ENCODE assay signal across 8 mouse cellular contexts in the genomic region with DNA sequence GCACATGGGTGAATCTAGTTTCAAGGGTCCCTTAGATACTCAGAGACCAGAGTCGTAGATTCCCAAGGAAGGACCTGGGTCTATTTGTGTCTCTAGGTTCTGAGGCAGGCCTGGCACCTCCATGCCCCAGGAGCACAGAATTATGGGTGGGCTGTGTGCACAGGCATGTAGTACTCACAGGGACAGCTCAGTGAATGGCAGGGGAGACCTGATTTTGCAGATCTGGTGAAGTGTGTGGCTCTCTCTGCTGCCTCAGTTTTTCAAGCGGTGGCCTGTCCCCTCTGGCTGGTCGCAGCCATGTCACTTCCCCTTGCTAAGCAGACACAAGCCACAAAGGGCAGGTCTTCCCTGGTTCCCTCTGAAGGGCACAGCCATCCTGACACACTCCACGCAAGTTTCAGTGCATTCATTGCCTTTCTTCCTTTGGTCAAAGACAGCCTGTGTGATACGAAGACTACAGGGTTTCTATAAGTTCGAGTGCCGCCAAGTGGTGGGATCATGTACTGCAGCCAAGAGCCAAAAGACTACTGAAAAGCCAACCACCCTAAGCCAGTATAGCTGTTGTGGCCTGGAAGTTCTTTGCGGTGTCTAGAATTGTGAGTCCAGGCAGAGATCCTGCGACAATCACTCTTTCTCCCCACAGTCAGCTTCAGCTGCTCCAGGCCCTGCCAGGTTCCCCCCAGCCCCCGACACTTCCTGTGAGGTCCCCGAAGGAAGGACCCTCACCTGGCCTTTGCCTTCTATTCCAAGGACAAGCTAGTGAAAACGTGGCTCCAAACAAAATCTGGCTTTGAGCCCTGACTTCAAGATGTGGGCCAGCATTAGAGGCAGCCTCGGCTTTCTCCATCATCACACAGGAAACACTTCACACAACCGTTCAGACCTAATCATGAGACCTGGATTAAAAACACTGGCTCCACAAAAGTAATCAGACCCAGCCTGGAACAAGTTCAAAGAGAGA. TPM values are rescaled to one million over a fixed set of nuclear protein-coding genes. Genes with fewer than 3 reads are reported as not detected.
DNase-seq lines count a peak whose midpoint lies in the region; ATAC-seq and TF ChIP-seq lines count a peak whose summit lies in the region.

No protein-coding gene starts in this region.

- H3K9me3 ChIP-seq in forebrain, embryonic 13.5 days (replicated peaks): no peaks in the 10 kb centered on the region
- no peaks in the 10 kb centered on the region for H3K9me3 ChIP-seq in hindbrain, embryonic 13.5 days
- H3K9me3 ChIP-seq in midbrain, postnatal 0 days (ENCODE audit: low read length): no peaks in the 10 kb centered on the region

- ATAC-seq in forebrain, embryonic 13.5 days: peak; percentile 77
- ATAC-seq in hindbrain, embryonic 13.5 days (ENCODE audit: low FRiP score): peak; percentile 45
- ATAC-seq in midbrain, postnatal 0 days (ENCODE audit: low FRiP score): peak; percentile 51; the same call in 1 of the 2 replicates

- no peaks in the 10 kb centered on the region for H3K27me3 ChIP-seq in heart, adult 2 months (ENCODE audit: control insufficient read depth, insufficient read depth, low read length)
- H3K27me3 ChIP-seq in forebrain, embryonic 13.5 days: peaks cover 19% of the 10 kb centered on the region
- peaks cover 10% of the 10 kb centered on the region; the same call in 1 of the 2 replicates for H3K27me3 ChIP-seq in hindbrain, embryonic 13.5 days
- H3K27me3 ChIP-seq in midbrain, postnatal 0 days (ENCODE audit: insufficient read depth, low read length): no peaks in the 10 kb centered on the region
- H3K27me3 ChIP-seq in splenic B cell, adult 2 months (ENCODE audit: control insufficient read depth, insufficient read depth, low read length, poor library complexity, severe bottlenecking): no peaks in the 10 kb centered on the region; the same call in 1 of the 2 replicates

- no peak overlapping the region for H3K4me3 ChIP-seq in heart, adult 2 months
- H3K4me3 ChIP-seq in forebrain, embryonic 13.5 days: no peak overlapping the region
- no peak overlapping the region for H3K4me3 ChIP-seq in hindbrain, embryonic 13.5 days
- H3K4me3 ChIP-seq in midbrain, postnatal 0 days (ENCODE audit: low read depth, low read length): no peak overlapping the region

- 33% methylated on average over 14 of the region's 14 CpGs for WGBS in heart, adult 2 months
- 44% methylated on average over 14 of the region's 14 CpGs for WGBS in forebrain, embryonic 13.5 days
- 44% methylated on average over 14 of the region's 14 CpGs for WGBS in hindbrain, embryonic 13.5 days
- 42% methylated on average over 14 of the region's 14 CpGs for whole genome bisulfite sequencing in midbrain, postnatal 0 days

- intact Hi-C loops in heart, adult 2 months (cut with DNase I): loop anchor here (1.0 to 5.0 kb wide), 3 partner anchors 35 to 82 kb away; no protein-coding TSS in a partner anchor
- intact Hi-C loops in heart, postnatal 25 days (cut with DNase I): loop anchor here (1.0 kb wide), 2 partner anchors 55 to 82 kb away; no protein-coding TSS in a partner anchor
- intact Hi-C loops in left cerebral cortex, postnatal 14 days (cut with DNase I): loop anchor here (1.0 to 5.0 kb wide), 2 partner anchors 55 to 80 kb away; no protein-coding TSS in a partner anchor

- H3K4me2 ChIP-seq in forebrain, embryonic 13.5 days: no peak overlapping the region
- no peak overlapping the region for H3K4me2 ChIP-seq in hindbrain, embryonic 13.5 days
- H3K4me2 ChIP-seq in midbrain, postnatal 0 days (ENCODE audit: low read depth, low read length, poor library complexity, severe bottlenecking): no peak overlapping the region

- TF ChIP-seq CTCF in heart, adult 2 months (IDR thresholded peaks at IDR 0.05): peak; percentile 94
- TF ChIP-seq CTCF in midbrain, postnatal 0 days (IDR thresholded peaks at IDR 0.05): peak; percentile 96

- H3K9ac ChIP-seq in heart, adult 2 months (ENCODE audit: low read depth, low read length): no peak overlapping the region
- no peak overlapping the region for H3K9ac ChIP-seq in forebrain, embryonic 13.5 days
- 0 out of 2 replicates have a peak overlapping the region, but pooled peaks have one; percentile 39 for H3K9ac ChIP-seq in hindbrain, embryonic 13.5 days
- no peak overlapping the region for H3K9ac ChIP-seq in midbrain, postnatal 0 days (replicated peaks; ENCODE audit: low read length, poor library complexity, severe bottlenecking)

- H3K36me3 ChIP-seq in heart, adult 2 months (ENCODE audit: control insufficient read depth, insufficient read depth, low read length): no peaks in the 10 kb centered on the region
- no peaks in the 10 kb centered on the region for H3K36me3 ChIP-seq in forebrain, embryonic 13.5 days (ENCODE audit: poor library complexity, severe bottlenecking)
- H3K36me3 ChIP-seq in hindbrain, embryonic 13.5 days: peaks cover 3% of the 10 kb centered on the region; the same call in 1 of the 2 replicates
- peaks cover 9% of the 10 kb centered on the region; the same call in 1 of the 2 replicates for H3K36me3 ChIP-seq in midbrain, postnatal 0 days (ENCODE audit: insufficient read depth, low read length)
- H3K36me3 ChIP-seq in splenic B cell, adult 2 months (ENCODE audit: control insufficient read depth, insufficient read depth, low read length, poor library complexity, severe bottlenecking): no peaks in the 10 kb centered on the region

- peaks cover 2% of the 10 kb centered on the region; the same call in 1 of the 2 replicates for H3K4me1 ChIP-seq in heart, adult 2 months (ENCODE audit: control insufficient read depth, insufficient read depth, low read length)
- H3K4me1 ChIP-seq in forebrain, embryonic 13.5 days: peaks cover 10% of the 10 kb centered on the region; the same call in 1 of the 2 replicates
- H3K4me1 ChIP-seq in hindbrain, embryonic 13.5 days (replicated peaks): peaks cover 16% of the 10 kb centered on the region
- H3K4me1 ChIP-seq in midbrain, postnatal 0 days (ENCODE audit: insufficient read depth, low read length): no peaks in the 10 kb centered on the region

- DNase-seq in heart, adult 2 months: peak; percentile 60 to 83
- no peak for DNase-seq in heart, postnatal 25 days (ENCODE audit: low spot score)
- DNase-seq in c-Kit-positive CD71-positive TER-119-positive erythroid progenitor cells, embryonic 14.5 days (ENCODE audit: low spot score): peak; percentile 53
- DNase-seq in left cerebral cortex, postnatal 14 days (ENCODE audit: low spot score in 2 of 2): peak; percentile 94 to 97
- peak; percentile 88 for DNase-seq in midbrain, postnatal 0 days (ENCODE audit: low spot score)
- DNase-seq in splenic B cell, adult 2 months (ENCODE audit: low read depth, low spot score): peak; percentile 63

- no peak overlapping the region for H3K27ac ChIP-seq in heart, adult 2 months
- H3K27ac ChIP-seq in forebrain, embryonic 13.5 days: no peak overlapping the region
- H3K27ac ChIP-seq in hindbrain, embryonic 13.5 days: no peak overlapping the region
- no peak overlapping the region for H3K27ac ChIP-seq in midbrain, postnatal 0 days (ENCODE audit: low read depth, low read length)

- H3K79me2 ChIP-seq in heart, adult 2 months (replicated peaks; ENCODE audit: control insufficient read depth, insufficient read depth, low read length): no peaks in the 10 kb centered on the region

- no peak for TF ChIP-seq POLR2A in heart, adult 2 months (IDR thresholded peaks at IDR 0.05; ENCODE audit: insufficient read depth, low read depth, low read length)

- TF ChIP-seq EP300 in heart, adult 2 months (IDR thresholded peaks at IDR 0.05; ENCODE audit: insufficient read depth, low read depth, low read length): 0 out of 2 replicates have a peak, but pooled peaks have one; percentile 11

RNA-seq across cellular contexts. Expression of a gene that starts 24.9 kb away (rescaled TPM):
- under 1 TPM; 0.50 to 0.75 TPM for total RNA-seq in heart, adult 2 months (2021)
- 1.0 and 1.1 TPM in 2 replicates for polyA plus RNA-seq in heart, adult 2 months (2012; rRNA removed)
- total RNA-seq in heart, postnatal 25 days (2021): under 1 TPM; 0.67 to 0.83 TPM
- 12.9 and 14.9 TPM in 2 replicates for polyA plus RNA-seq in forebrain, embryonic 13.5 days (2015; fragmentation: Nextera tagmentation; extraction: Ambion mirVana)
- 38.8 and 40.0 TPM in 2 replicates for polyA plus RNA-seq in hindbrain, embryonic 13.5 days (2015; fragmentation: Nextera tagmentation; extraction: Ambion mirVana)
- total RNA-seq in left cerebral cortex, postnatal 14 days (2021): 100 to 1,000 TPM; 131 to 146 TPM
- total RNA-seq in midbrain, postnatal 0 days (2014; rRNA removed): 92.0 and 92.8 TPM in 2 replicates
- polyA plus RNA-seq in midbrain, postnatal 0 days (2015; fragmentation: Nextera tagmentation; extraction: Ambion mirVana): 68.9 and 70.3 TPM in 2 replicates

Comparison
In these comparisons a context has a peak if more than half of its experiments do, and no peak if none do; other contexts are left out.
1. RNA of a gene that starts 24.9 kb away (total RNA-seq): 131 to 146 TPM in left cerebral cortex, postnatal 14 days and 92.0 to 92.8 TPM in midbrain, postnatal 0 days; 0.67 to 0.83 TPM in heart, postnatal 25 days and 0.50 to 0.75 TPM in heart, adult 2 months; every median in the first group is over 10 times any median in the second.
2. Peak in every context shown above with its lines, with median percentiles within 50 percentile points of each other: ATAC-seq.